Mouse (Mus musculus): ENCODE measurements around the gene Trim14. TPM values are rescaled to one million over a fixed set of nuclear protein-coding genes. Genes with fewer than 3 reads are reported as not detected.

Trim14 gene
- total RNA-seq, 2 experiments from 2014 or later, result 0.42 to 0.54 TPM

DNA sequence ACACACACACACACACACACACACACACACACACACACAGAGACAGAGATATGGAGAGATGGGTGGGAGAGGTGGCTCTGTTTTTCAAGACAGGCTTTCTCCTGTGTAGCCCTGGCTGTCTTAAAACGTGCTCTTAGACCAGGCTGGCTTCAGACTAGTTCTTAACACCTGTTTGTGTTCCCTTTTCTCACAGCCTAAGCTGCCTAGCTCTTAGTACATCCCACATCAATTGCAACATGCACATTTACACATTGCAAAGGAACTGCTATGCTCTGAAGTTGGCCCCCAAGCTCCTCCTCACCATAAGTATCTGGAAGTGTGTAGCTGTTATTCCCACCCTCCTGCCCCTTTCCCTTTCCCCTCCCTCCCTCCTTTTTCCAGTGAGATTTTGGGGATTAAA, 88.5 kb downstream of the Trim14 start:
- no peak for DNase-seq (ENCODE audit: extremely low spot score in 1 of 2, low spot score in 1 of 2)

DNA sequence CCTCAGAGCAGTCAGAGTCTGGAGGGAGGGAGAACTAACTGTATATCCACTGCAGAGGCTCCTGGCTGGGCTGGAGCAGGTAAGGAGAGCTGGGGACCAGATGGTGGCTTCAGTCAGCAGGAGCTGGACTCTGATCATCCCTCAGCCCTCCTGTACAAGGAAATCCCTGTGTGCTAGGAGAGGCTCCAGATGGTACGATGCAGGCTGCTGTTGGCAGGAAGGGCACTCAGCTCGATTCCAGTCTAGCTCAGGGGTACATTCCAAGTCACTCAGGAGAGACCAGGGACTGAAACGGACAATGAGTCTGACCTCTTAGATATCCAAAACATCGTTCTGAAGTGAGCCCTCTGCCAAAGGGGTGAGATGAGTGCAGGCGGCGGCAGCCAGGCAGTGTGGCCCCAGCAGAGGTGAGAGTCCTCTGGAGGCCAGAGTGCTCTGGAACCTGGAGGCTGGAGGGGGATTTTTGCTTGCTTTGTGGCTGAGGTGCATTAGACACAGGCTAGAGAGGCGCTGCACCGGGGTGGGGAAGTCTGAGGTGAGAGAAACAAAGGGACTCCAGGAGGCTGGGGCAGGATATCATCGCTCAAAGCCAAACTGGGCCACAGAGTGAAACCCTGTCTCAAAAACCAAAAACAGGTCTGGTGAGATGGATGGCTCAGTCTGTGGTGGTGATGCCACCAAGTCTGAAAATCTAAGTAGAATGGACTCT, 90.5 kb downstream of the Trim14 start:
- no peak for DNase-seq (ENCODE audit: extremely low spot score in 1 of 2, low spot score in 1 of 2)

Other genes with a start within 250 kb of the Trim14 start
- not detected for gene Foxe1, start 192.5 kb downstream of the Trim14 start, total RNA-seq (2021)
- 1 to 10 TPM; 3.9 to 5.5 TPM for gene Trmo, start 146.7 kb downstream of the Trim14 start, total RNA-seq (2021)
- not detected for gene Hemgn, start 122.6 kb downstream of the Trim14 start, total RNA-seq (2021)
- 10 to 100 TPM; 48.9 to 53.4 TPM for gene Anp32b, start 85.2 kb downstream of the Trim14 start, total RNA-seq (2021)
- 10 to 100 TPM; 20.3 to 24.5 TPM for gene Nans, start 46.9 kb downstream of the Trim14 start, total RNA-seq (2021)
- 10 to 100 TPM; 17.3 to 18.6 TPM for gene Coro2a, start 66.1 kb upstream of the Trim14 start, total RNA-seq (2021)
- gene Tbc1d2, start 114.1 kb upstream of the Trim14 start, total RNA-seq (2021), result 1 to 10 TPM; 1.8 to 3.6 TPM

Data from layer of hippocampus, postnatal 25 days (tissue).